Mouse (Mus musculus) bone marrow macrophage, adult 2 months (primary cell): ENCODE measurements at regions not wholly inside any gene's neighbourhood (a gene's known extent, or its start where the extent isn't known, plus 50 kb on each side); places are given as distances from the start of the nearest gene placed in this dataset.

Experiments
- CTCF ChIP-seq: IDR thresholded peaks from 2 replicates; pipeline ENCODE4 v1.5.1; 2012; ENCODE audit warnings: low read depth, mild to moderate bottlenecking, low read length, moderate library complexity
- POLR2A ChIP-seq: IDR thresholded peaks from 2 replicates; pipeline ENCODE4 v1.6.1; 2012; ENCODE audit warnings: mild to moderate bottlenecking, low read depth, low read length, borderline replicate concordance

- TF ChIP-seq CTCF (no peak), POLR2A (no peak)
These were observed 224.2 kb upstream of the Acvr2a start for GRCm38 (mm10) chr2:48589709-48590108.
